Mouse (Mus musculus) R1 (cell line): ENCODE results near the gene E2f4.

Source experiments
- DNase-seq: peaks from one replicate; pipeline ENCODE4 v3.0.0-alpha.2; 2018; ENCODE audit warnings: low read depth, low spot score

E2f4 gene

GRCm38 (mm10) chr8:105315073-105315769 lies 17.8 kb downstream of the E2f4 start:
- DNase-seq: no peak

GRCm38 (mm10) chr8:105317941-105318340 lies 20.5 kb downstream of the E2f4 start:
- no peak for DNase-seq

- no peak for DNase-seq
These were observed 21.3 kb downstream of the E2f4 start for GRCm38 (mm10) chr8:105318662-105319190.

GRCm38 (mm10) chr8:105323183-105323582 lies 25.7 kb downstream of the E2f4 start:
- no peak for DNase-seq

GRCm38 (mm10) chr8:105325641-105326093 lies 28.2 kb downstream of the E2f4 start:
- DNase-seq: no peak

GRCm38 (mm10) chr8:105326141-105326672 lies 28.7 kb downstream of the E2f4 start, which contains the start of the genes Lrrc29 and Tmem208:
Lrrc29 (minus strand) TSS chr8:105326278.
Tmem208 (plus strand) TSS chr8:105326354.
- peak; percentile 99 for DNase-seq

GRCm38 (mm10) chr8:105326968-105327367 lies 29.5 kb downstream of the E2f4 start:
- DNase-seq: no peak

- DNase-seq: no peak
These were observed 32.9 kb downstream of the E2f4 start for GRCm38 (mm10) chr8:105330325-105330724.

GRCm38 (mm10) chr8:105331469-105331868 lies 34.0 kb downstream of the E2f4 start:
- DNase-seq: no peak

GRCm38 (mm10) chr8:105331931-105332330 lies 34.5 kb downstream of the E2f4 start:
- no peak for DNase-seq

GRCm38 (mm10) chr8:105332523-105332922 lies 35.1 kb downstream of the E2f4 start:
- no peak for DNase-seq

GRCm38 (mm10) chr8:105336373-105337130 lies 39.1 kb downstream of the E2f4 start:
- peak; percentile 84 for DNase-seq

- no peak for DNase-seq
These were observed 41.5 kb downstream of the E2f4 start for GRCm38 (mm10) chr8:105338992-105339391.

GRCm38 (mm10) chr8:105339886-105340635 lies 42.6 kb downstream of the E2f4 start:
- DNase-seq: no peak

GRCm38 (mm10) chr8:105341399-105341798 lies 43.9 kb downstream of the E2f4 start:
- no peak for DNase-seq

GRCm38 (mm10) chr8:105342768-105343167 lies 45.3 kb downstream of the E2f4 start:
- no peak for DNase-seq

GRCm38 (mm10) chr8:105343791-105344574 lies 46.5 kb downstream of the E2f4 start:
- DNase-seq: no peak

GRCm38 (mm10) chr8:105345061-105345975 lies 47.9 kb downstream of the E2f4 start:
- no peak for DNase-seq

- DNase-seq: peak; percentile 82
These were observed 49.4 kb downstream of the E2f4 start for GRCm38 (mm10) chr8:105346611-105347427.
